Mouse (Mus musculus) G1E (cell line): ENCODE results near the gene Enah.

ENCODE experiments used
- CTCF ChIP-seq: IDR thresholded peaks from 2 replicates; pipeline ENCODE4 v1.5.1; 2012; ENCODE audit warnings: low read depth, low read length, inconsistent platforms, mixed read lengths
- GATA1 ChIP-seq: IDR thresholded peaks from 2 replicates; pipeline ENCODE4 v1.6.1; 2012; ENCODE audit warnings: borderline replicate concordance, low read length, inconsistent platforms, mixed read lengths
- GATA2 ChIP-seq: IDR thresholded peaks from 2 replicates; pipeline ENCODE4 v1.6.1; 2012; ENCODE audit warnings: low read depth, low read length, inconsistent platforms, borderline replicate concordance
- TAL1 ChIP-seq: conservative IDR thresholded peaks from 2 replicates; pipeline ENCODE4 v1.6.1; 2012; ENCODE audit warnings: low read depth, low read length, inconsistent platforms, mixed read lengths

DNA sequence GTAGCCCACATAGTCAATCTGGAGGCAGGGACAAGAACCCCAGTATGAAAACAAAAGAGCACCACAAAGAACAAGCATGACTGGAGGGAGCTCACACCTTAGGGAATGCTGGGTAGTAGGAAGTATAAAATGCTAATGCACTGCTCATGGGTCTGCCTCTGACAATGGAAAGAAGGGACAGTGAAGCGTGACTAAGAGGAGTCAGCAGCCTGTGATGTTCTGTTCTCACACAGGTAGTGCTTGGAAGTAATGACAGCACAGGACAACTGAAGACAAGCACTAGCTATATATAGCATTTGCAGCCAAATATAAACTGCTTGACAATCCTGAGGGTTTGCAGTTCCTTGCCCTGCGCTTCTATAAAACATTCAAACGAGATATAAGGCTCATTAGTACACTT, 44.3 kb downstream of the Enah start:
- no peak for TF ChIP-seq CTCF
- no peak for TF ChIP-seq GATA1
- no peak for TF ChIP-seq TAL1
- no peak for TF ChIP-seq GATA2
